Mouse (Mus musculus) skeletal muscle tissue, adult 2 months (tissue): ENCODE data around the gene Cks2.
A peak's percentile ranks its signal among the peaks of the same experiment; 100 is the strongest.

ENCODE experiments used
- DNase-seq: peaks from one replicate; pipeline ENCODE4 v3.0.0-alpha.2; 2012; ENCODE audit warnings: low read depth, low spot score

Cks2 gene

GRCm38 (mm10) chr13:51679332-51679731, 34.3 kb downstream of the Cks2 start:
- DNase-seq = no peak

GRCm38 (mm10) chr13:51681076-51681475, 36.0 kb downstream of the Cks2 start:
- no peak for DNase-seq

- no peak for DNase-seq
Measured at GRCm38 (mm10) chr13:51681634-51682033, 36.6 kb downstream of the Cks2 start.

- DNase-seq = no peak
Measured at GRCm38 (mm10) chr13:51685290-51685966, 40.4 kb downstream of the Cks2 start.

- DNase-seq = no peak
Measured at GRCm38 (mm10) chr13:51686966-51687365, 41.9 kb downstream of the Cks2 start.

GRCm38 (mm10) chr13:51688688-51689087, 43.7 kb downstream of the Cks2 start:
- no peak for DNase-seq

- DNase-seq = no peak
Measured at GRCm38 (mm10) chr13:51696481-51696880, 51.4 kb downstream of the Cks2 start.

GRCm38 (mm10) chr13:51697455-51697854, 52.4 kb downstream of the Cks2 start:
- no peak for DNase-seq

GRCm38 (mm10) chr13:51697897-51698296, 52.9 kb downstream of the Cks2 start:
- peak; percentile 30 for DNase-seq

- no peak for DNase-seq
Measured at GRCm38 (mm10) chr13:51698318-51698717, 53.3 kb downstream of the Cks2 start.
